Mouse (Mus musculus): Measurements from ENCODE around the gene Ctnnal1. TPM values are rescaled to one million over a fixed set of nuclear protein-coding genes. Genes with fewer than 3 reads are reported as not detected.

Gene Ctnnal1
- polyA plus RNA-seq (2012; ENCODE audit: insufficient read depth, insufficient read length, low replicate concordance, missing spikeins), result not detected in 2 replicates

DNA sequence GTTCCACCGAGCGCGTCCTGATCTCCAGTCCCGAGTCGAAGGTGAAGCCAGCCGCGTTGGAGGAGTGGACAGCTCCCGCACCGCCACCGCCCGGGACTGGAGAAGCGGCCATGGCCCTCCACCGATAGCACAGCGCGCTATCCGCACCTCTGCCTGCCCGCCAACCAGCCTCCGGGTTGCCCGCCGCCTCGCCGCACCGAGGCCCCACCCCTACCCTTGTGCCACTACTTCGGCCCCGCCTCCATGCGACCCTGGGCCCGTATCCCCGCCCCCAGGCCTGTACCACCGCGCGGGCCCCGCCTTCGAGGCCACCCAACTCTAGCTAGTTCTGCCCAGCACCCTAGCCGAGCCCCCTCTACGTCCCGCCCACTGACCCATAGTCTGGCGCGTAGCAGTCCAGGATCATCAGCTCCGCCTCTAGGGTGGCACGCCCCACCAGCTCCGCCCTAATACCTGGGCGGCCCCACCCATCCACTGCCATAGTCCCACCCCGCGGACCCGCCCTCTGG, at the start of gene Ctnnal1:
Gene Ctnnal1 (minus strand): TSS at position 186 of the 509 bp plus-strand sequence.
- H3K27ac ChIP-seq (ENCODE audit: insufficient read depth, low read depth, low read length), result no peak within 1 kb of the TSS
- under 1% methylated on average over 38 of the region's 45 CpGs for WGBS
- peak within 1 kb of the TSS; percentile 72 for H3K4me3 ChIP-seq (ENCODE audit: insufficient read depth, low read depth, low read length)
- TF ChIP-seq POLR2A (IDR thresholded peaks at IDR 0.05; ENCODE audit: insufficient read depth, low read depth, low read length) (peak; percentile 43), CTCF (IDR thresholded peaks at IDR 0.05; ENCODE audit: insufficient read depth, low read depth, low read length) (no peak)
- peaks cover 15% of the 10 kb centered on the region for H3K4me1 ChIP-seq (ENCODE audit: control insufficient read depth, insufficient read depth, low read length)

DNA sequence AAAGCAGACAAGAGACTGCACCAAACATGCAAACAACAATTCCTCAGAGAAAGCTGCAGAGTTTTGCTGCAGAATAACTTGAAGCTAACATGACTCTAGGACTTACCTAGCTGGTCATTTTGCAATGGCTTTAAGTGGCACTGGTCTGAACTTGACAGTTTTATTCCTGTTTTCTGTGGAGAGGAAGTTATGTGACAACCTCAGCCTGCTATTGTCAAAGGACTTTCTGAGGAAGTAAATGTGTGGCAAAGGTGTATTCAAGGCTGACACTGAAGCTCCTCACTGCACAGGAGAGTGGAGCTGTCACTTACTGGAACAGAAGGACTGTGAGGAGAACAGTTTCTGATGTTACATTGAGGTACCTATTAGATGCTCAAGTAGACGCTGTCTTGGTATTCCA, 49.8 kb upstream of the Ctnnal1 start:
- Histone ChIP-seq H3K27ac (ENCODE audit: insufficient read depth, low read depth, low read length) (no peak overlapping the region), H3K4me1 (ENCODE audit: control insufficient read depth, insufficient read depth, low read length) (peaks cover 4% of the 10 kb centered on the region), H3K4me3 (ENCODE audit: insufficient read depth, low read depth, low read length) (no peak overlapping the region)
- no peak for TF ChIP-seq CTCF (IDR thresholded peaks at IDR 0.05; ENCODE audit: insufficient read depth, low read depth, low read length)
- no peak for TF ChIP-seq POLR2A (IDR thresholded peaks at IDR 0.05; ENCODE audit: insufficient read depth, low read depth, low read length)
- WGBS, result 91% methylated on average over 1 of the region's 1 CpGs

DNA sequence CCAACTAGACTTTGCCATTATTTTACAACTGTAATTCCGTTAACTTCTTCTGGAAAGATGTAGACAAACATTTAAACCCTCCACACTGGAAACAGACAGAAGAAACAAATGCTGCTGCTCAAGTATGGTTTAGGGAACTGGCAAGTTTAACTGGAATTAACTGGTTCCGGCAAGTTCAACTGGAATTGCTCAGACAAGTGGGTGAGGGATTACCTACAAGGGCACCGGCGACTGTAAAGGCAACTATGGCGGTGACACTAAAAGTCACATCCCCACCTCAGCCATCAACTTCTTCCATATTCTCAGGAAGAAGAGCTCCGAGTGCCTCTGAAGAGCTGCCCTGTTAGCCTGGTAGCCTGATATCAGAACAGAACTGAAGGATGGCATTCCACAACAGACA, 49.4 kb upstream of the Ctnnal1 start:
- 98% methylated on average over 6 of the region's 6 CpGs for whole genome bisulfite sequencing
- H3K27ac ChIP-seq (ENCODE audit: insufficient read depth, low read depth, low read length), result no peak overlapping the region
- no peak overlapping the region for H3K4me3 ChIP-seq (ENCODE audit: insufficient read depth, low read depth, low read length)
- TF ChIP-seq POLR2A (IDR thresholded peaks at IDR 0.05; ENCODE audit: insufficient read depth, low read depth, low read length) (no peak), CTCF (IDR thresholded peaks at IDR 0.05; ENCODE audit: insufficient read depth, low read depth, low read length) (no peak)
- H3K4me1 ChIP-seq (ENCODE audit: control insufficient read depth, insufficient read depth, low read length), result peaks cover 4% of the 10 kb centered on the region

DNA sequence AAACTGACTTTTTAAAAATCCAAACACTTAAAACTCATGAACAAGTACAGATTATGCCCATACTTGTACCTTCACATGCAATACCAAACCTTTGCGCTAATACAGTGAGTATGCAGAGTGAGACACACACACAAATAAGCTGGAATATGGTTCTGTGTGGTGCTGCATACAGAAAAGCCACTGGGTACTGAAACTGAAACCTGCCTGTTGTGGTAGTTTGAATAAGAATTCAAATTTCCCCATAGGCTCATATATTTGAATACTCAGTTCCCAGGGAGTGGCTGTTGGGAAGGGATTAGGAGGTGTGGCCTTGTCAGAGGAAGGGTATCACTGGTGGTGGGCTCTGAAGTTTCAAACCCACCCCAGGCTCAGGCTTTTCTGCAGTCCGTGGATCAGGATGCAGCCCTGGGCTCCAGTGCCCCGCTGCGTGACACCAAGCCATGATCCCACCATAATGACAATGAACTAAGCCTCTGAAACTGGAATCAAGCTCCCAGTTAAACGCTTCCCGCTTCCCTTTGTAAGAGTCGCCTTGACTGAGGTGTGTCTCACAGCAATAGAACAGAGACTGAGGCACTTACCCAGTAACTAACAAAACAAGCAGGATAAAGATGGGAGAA, 47.5 kb upstream of the Ctnnal1 start:
- no peak overlapping the region for H3K4me3 ChIP-seq (ENCODE audit: insufficient read depth, low read depth, low read length)
- peaks cover 4% of the 10 kb centered on the region for H3K4me1 ChIP-seq (ENCODE audit: control insufficient read depth, insufficient read depth, low read length)
- TF ChIP-seq POLR2A (IDR thresholded peaks at IDR 0.05; ENCODE audit: insufficient read depth, low read depth, low read length), result no peak
- TF ChIP-seq CTCF (IDR thresholded peaks at IDR 0.05; ENCODE audit: insufficient read depth, low read depth, low read length), result no peak
- no peak overlapping the region for H3K27ac ChIP-seq (ENCODE audit: insufficient read depth, low read depth, low read length)
- 91% methylated on average over 7 of the region's 7 CpGs for WGBS

DNA sequence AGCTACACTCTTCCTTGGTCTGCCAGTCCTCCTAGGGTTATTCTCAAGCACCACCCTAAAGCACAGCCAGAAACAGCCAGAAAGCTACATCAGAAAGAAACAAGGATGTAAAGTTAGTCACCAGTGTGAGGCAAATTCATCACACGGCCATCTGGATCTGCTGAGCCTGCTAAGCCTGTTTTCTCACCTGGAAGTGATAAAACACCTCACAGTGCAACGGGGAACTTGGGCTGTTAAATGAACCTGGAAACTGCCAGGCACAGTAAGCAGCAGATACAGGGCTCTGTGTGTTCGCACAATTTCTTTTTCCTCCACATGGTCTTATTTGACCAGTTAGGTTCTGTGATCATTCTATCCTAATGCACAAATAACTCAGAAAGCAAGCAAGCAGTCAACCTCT, 44.6 kb upstream of the Ctnnal1 start:
- 90% methylated on average over 3 of the region's 3 CpGs for WGBS
- H3K27ac ChIP-seq (ENCODE audit: insufficient read depth, low read depth, low read length), result no peak overlapping the region
- no peaks in the 10 kb centered on the region for H3K4me1 ChIP-seq (ENCODE audit: control insufficient read depth, insufficient read depth, low read length)
- H3K4me3 ChIP-seq (ENCODE audit: insufficient read depth, low read depth, low read length), result no peak overlapping the region
- TF ChIP-seq CTCF (IDR thresholded peaks at IDR 0.05; ENCODE audit: insufficient read depth, low read depth, low read length) (no peak), POLR2A (IDR thresholded peaks at IDR 0.05; ENCODE audit: insufficient read depth, low read depth, low read length) (no peak)

DNA sequence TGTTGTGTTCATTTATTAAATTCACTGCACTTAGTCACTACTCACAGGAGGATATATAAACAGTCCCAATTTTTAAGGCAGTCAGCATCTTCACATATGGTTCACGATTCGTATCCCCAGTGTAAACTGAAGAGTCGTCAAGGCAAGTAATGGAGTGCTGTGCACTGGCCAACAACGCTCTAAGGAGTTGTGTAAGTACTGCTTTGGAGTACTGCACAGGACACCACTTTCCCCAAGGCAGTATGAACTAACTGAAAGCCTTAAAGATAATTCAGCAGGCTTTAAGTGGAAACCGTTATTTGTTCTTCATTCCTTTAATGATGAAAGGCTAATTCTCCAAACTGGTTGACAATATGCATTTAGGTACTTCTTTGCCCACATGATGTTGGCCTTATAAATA, 42.7 kb upstream of the Ctnnal1 start:
- 94% methylated on average over 5 of the region's 5 CpGs for WGBS
- Histone ChIP-seq H3K4me3 (ENCODE audit: insufficient read depth, low read depth, low read length) (no peak overlapping the region), H3K4me1 (ENCODE audit: control insufficient read depth, insufficient read depth, low read length) (no peaks in the 10 kb centered on the region), H3K27ac (ENCODE audit: insufficient read depth, low read depth, low read length) (no peak overlapping the region)
- TF ChIP-seq CTCF (IDR thresholded peaks at IDR 0.05; ENCODE audit: insufficient read depth, low read depth, low read length) (no peak), POLR2A (IDR thresholded peaks at IDR 0.05; ENCODE audit: insufficient read depth, low read depth, low read length) (no peak)

DNA sequence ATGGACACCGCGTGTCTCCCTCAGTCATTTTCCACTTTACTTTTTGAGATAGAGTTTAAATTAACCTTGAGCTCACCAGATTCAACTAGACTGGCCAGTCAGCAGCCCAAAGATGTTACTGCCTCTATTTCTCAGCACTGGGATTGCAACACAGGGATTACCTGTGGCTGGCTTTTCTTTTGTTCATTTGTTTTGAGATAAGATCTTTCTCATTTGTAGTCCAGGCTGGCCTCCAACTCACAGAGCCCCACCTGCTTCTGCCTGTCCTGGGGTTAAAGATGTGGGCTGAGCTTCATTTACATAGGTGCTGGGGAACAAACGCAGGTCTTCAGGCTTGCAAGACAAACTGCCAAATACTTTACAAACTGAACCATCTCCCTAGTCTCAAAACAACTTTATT, 41.9 kb upstream of the Ctnnal1 start:
- Histone ChIP-seq H3K27ac (ENCODE audit: insufficient read depth, low read depth, low read length) (no peak overlapping the region), H3K4me3 (ENCODE audit: insufficient read depth, low read depth, low read length) (no peak overlapping the region), H3K4me1 (ENCODE audit: control insufficient read depth, insufficient read depth, low read length) (no peaks in the 10 kb centered on the region)
- TF ChIP-seq POLR2A (IDR thresholded peaks at IDR 0.05; ENCODE audit: insufficient read depth, low read depth, low read length) (no peak), CTCF (IDR thresholded peaks at IDR 0.05; ENCODE audit: insufficient read depth, low read depth, low read length) (no peak)
- WGBS, result 96% methylated on average over 3 of the region's 3 CpGs

DNA sequence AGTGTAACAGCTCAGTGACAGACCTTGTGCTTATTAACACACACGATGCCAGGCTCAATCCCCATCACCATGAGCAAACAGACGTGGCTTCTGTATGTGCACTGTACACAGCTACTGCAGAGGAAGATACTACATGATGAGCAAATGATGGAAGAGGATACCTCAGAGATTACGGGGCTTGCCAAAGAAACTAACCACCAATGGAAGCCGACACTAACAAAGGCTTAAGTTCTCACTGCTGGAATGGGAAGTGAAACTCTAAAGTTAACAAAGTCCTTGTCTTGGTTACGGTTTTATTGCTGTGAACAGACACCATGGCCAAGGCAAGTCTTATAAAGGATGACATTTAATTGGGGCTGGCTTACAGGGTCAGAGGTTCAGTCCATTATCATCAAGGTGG, 40.5 kb upstream of the Ctnnal1 start:
- Histone ChIP-seq H3K4me3 (ENCODE audit: insufficient read depth, low read depth, low read length) (no peak overlapping the region), H3K4me1 (ENCODE audit: control insufficient read depth, insufficient read depth, low read length) (no peaks in the 10 kb centered on the region), H3K27ac (ENCODE audit: insufficient read depth, low read depth, low read length) (no peak overlapping the region)
- 93% methylated on average over 5 of the region's 5 CpGs for WGBS
- TF ChIP-seq CTCF (IDR thresholded peaks at IDR 0.05; ENCODE audit: insufficient read depth, low read depth, low read length) (no peak), POLR2A (IDR thresholded peaks at IDR 0.05; ENCODE audit: insufficient read depth, low read depth, low read length) (no peak)

DNA sequence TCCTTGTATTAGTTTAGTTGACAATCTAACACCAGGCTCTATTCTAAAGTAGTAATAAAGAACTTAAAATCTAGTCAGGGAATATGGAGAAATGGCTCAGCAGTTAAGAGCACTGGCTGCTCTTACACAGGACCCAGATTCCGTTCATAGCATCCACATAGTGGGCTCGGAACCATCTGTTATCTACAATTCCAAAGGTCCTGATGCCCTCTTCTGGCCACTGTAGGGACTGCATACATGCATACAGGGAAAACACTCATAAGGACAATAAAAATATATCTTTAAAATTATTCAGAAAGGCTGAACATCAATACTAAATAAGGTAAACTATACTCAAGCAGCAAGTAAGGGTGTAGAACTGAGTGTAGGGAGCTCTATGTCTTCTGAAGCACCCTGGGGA, 36.7 kb upstream of the Ctnnal1 start:
- TF ChIP-seq CTCF (IDR thresholded peaks at IDR 0.05; ENCODE audit: insufficient read depth, low read depth, low read length) (no peak), POLR2A (IDR thresholded peaks at IDR 0.05; ENCODE audit: insufficient read depth, low read depth, low read length) (no peak)
- 99% methylated on average over 2 of the region's 2 CpGs for WGBS

More for the DNA sequence above, 36.7 kb upstream of the Ctnnal1 start:
- Histone ChIP-seq H3K4me1 (ENCODE audit: control insufficient read depth, insufficient read depth, low read length) (no peaks in the 10 kb centered on the region), H3K4me3 (ENCODE audit: insufficient read depth, low read depth, low read length) (no peak overlapping the region), H3K27ac (ENCODE audit: insufficient read depth, low read depth, low read length) (no peak overlapping the region)
